Mouse (Mus musculus): ENCODE results near the gene Olfr134.
"Not testable (repeated sequence)": the region's sequence is repeated elsewhere in the genome, so short reads cannot be mapped to it uniquely, and the experiment has no call there.

Gene Olfr134

GRCm38 (mm10) chr17:38171088-38171487, at the start of gene Olfr134:
Gene Olfr134, plus strand, starts transcription at chr17:38171388.
- no peak for DNase-seq

GRCm38 (mm10) chr17:38124199-38124598, 47.0 kb upstream of the Olfr134 start:
- DNase-seq = not testable (repeated sequence)

- not testable (repeated sequence) for DNase-seq
These were observed 45.8 kb upstream of the Olfr134 start for GRCm38 (mm10) chr17:38125371-38125770.

GRCm38 (mm10) chr17:38134426-38134825, 36.8 kb upstream of the Olfr134 start, which contains the start of gene Olfr132:
Gene Olfr132, minus strand, starts transcription at chr17:38134526.
- no peak for DNase-seq

- DNase-seq = no peak
These were observed 26.2 kb upstream of the Olfr134 start, which contains the start of gene Olfr133 for GRCm38 (mm10) chr17:38144981-38145380. Gene Olfr133, plus strand, starts transcription at chr17:38145281.

GRCm38 (mm10) chr17:38204035-38204434, 32.8 kb downstream of the Olfr134 start, which contains the start of gene Olfr135:
Gene Olfr135, plus strand, starts transcription at chr17:38204335.
- no peak for DNase-seq

Measured in kidney, postnatal 10 days (tissue).